In genomic region chr11:121706521-121707005, GRCm38 (mm10) we compare ENCODE assay signal across 8 mouse cellular contexts. TPM values are rescaled to one million over a fixed set of nuclear protein-coding genes. Genes with fewer than 3 reads are reported as not detected.
DNase-seq lines count a peak whose midpoint lies in the region; ATAC-seq and TF ChIP-seq lines count a peak whose summit lies in the region.

No protein-coding gene starts in this region.

- no peak for DNase-seq in frontal cortex, postnatal 14 days (ENCODE audit: low spot score in 2 of 2)
- no peak for DNase-seq in stomach, postnatal 0 days (ENCODE audit: low spot score)
- DNase-seq in lung, postnatal 4 days, result peak; percentile 22 to 28
- no peak for DNase-seq in liver, postnatal 0 days
- DNase-seq in heart, adult 9 months (ENCODE audit: low spot score in 2 of 2), result no peak

- no peak overlapping the region for H3K4me3 ChIP-seq in stomach, embryonic 14.5 days (ENCODE audit: low read depth, low read length)
- no peak overlapping the region for H3K4me3 ChIP-seq in stomach, postnatal 0 days (ENCODE audit: low read depth, low read length)
- no peak overlapping the region for H3K4me3 ChIP-seq in liver, postnatal 0 days (ENCODE audit: low read depth, low read length)

- no peaks in the 10 kb centered on the region for H3K27me3 ChIP-seq in stomach, embryonic 14.5 days (ENCODE audit: control insufficient read depth, insufficient read depth, low read length)
- H3K27me3 ChIP-seq in stomach, postnatal 0 days (ENCODE audit: control insufficient read depth, insufficient read depth, low read length), result no peaks in the 10 kb centered on the region
- H3K27me3 ChIP-seq in liver, postnatal 0 days (ENCODE audit: insufficient read depth, low read length), result peaks cover 16% of the 10 kb centered on the region; the same call in 1 of the 2 replicates

- peaks cover 18% of the 10 kb centered on the region; the same call in 1 of the 2 replicates for H3K4me1 ChIP-seq in stomach, embryonic 14.5 days (ENCODE audit: control insufficient read depth, insufficient read depth, low read length)
- H3K4me1 ChIP-seq in stomach, postnatal 0 days (replicated peaks; ENCODE audit: control insufficient read depth, insufficient read depth), result no peaks in the 10 kb centered on the region; the same call in 1 of the 2 replicates
- H3K4me1 ChIP-seq in liver, postnatal 0 days (ENCODE audit: insufficient read depth), result peaks cover 30% of the 10 kb centered on the region

- H3K9ac ChIP-seq in stomach, embryonic 14.5 days (replicated peaks; ENCODE audit: low read depth, low read length), result no peak overlapping the region
- H3K9ac ChIP-seq in stomach, postnatal 0 days (ENCODE audit: low read length), result no peak overlapping the region
- no peak overlapping the region for H3K9ac ChIP-seq in liver, postnatal 0 days (replicated peaks)

- WGBS in stomach, embryonic 14.5 days, result 20% methylated on average over 7 of the region's 7 CpGs
- 16% methylated on average over 7 of the region's 7 CpGs for WGBS in stomach, postnatal 0 days
- 20% methylated on average over 7 of the region's 7 CpGs for WGBS in liver, postnatal 0 days (ENCODE audit: insufficient replicate concordance)

- TF ChIP-seq CTCF in stomach, postnatal 0 days (IDR thresholded peaks at IDR 0.05; ENCODE audit: low read depth), result no peak
- no peak for TF ChIP-seq CTCF in liver, postnatal 0 days (IDR thresholded peaks at IDR 0.05; ENCODE audit: low read depth)

- TF ChIP-seq EP300 in stomach, postnatal 0 days (optimal IDR thresholded peaks at IDR 0.05), result no peak
- TF ChIP-seq EP300 in liver, postnatal 0 days (IDR thresholded peaks at IDR 0.05; ENCODE audit: low read depth), result no peak

- peak; percentile 64 for ATAC-seq in frontal cortex, adult (ENCODE audit: low TSS enrichment)
- no peak for ATAC-seq in stomach, embryonic 14.5 days (ENCODE audit: insufficient number of reproducible peaks, insufficient read depth, low FRiP score, low read depth)
- ATAC-seq in stomach, postnatal 0 days (ENCODE audit: low FRiP score, low TSS enrichment), result no peak
- ATAC-seq in cerebellum, adult (ENCODE audit: insufficient number of reproducible peaks, low FRiP score, low TSS enrichment), result no peak
- no peak for ATAC-seq in liver, postnatal 0 days

- H3K4me2 ChIP-seq in stomach, embryonic 14.5 days (replicated peaks; ENCODE audit: low read depth, low read length), result no peak overlapping the region
- no peak overlapping the region for H3K4me2 ChIP-seq in stomach, postnatal 0 days (replicated peaks; ENCODE audit: low read depth)
- H3K4me2 ChIP-seq in liver, postnatal 0 days (ENCODE audit: low read depth, low read length), result no peak overlapping the region

- H3K36me3 ChIP-seq in stomach, embryonic 14.5 days (ENCODE audit: control insufficient read depth, insufficient read depth, low read length), result no peaks in the 10 kb centered on the region
- H3K36me3 ChIP-seq in stomach, postnatal 0 days (ENCODE audit: control insufficient read depth, insufficient read depth, low read length), result peaks cover 2% of the 10 kb centered on the region; the same call in 1 of the 2 replicates
- no peaks in the 10 kb centered on the region for H3K36me3 ChIP-seq in liver, postnatal 0 days (replicated peaks; ENCODE audit: insufficient read depth, low read length)

- H3K27ac ChIP-seq in stomach, embryonic 14.5 days (ENCODE audit: low read length), result 0 out of 2 replicates have a peak overlapping the region, but pooled peaks have one; percentile 11
- H3K27ac ChIP-seq in stomach, postnatal 0 days (replicated peaks), result no peak overlapping the region
- no peak overlapping the region for H3K27ac ChIP-seq in liver, postnatal 0 days (ENCODE audit: low read depth)

- H3K9me3 ChIP-seq in stomach, embryonic 14.5 days (ENCODE audit: control insufficient read depth, low read depth, low read length), result no peaks in the 10 kb centered on the region
- H3K9me3 ChIP-seq in stomach, postnatal 0 days (ENCODE audit: control insufficient read depth, low read length), result no peaks in the 10 kb centered on the region
- no peaks in the 10 kb centered on the region for H3K9me3 ChIP-seq in liver, postnatal 0 days (ENCODE audit: low read length)

RNA-seq across cellular contexts. Expression of gene Metrnl, which starts 5.2 kb away (rescaled TPM):
- 24.2 and 27.7 TPM in 2 replicates for polyA plus RNA-seq in stomach, embryonic 14.5 days (2014; fragmentation: Nextera tagmentation; extraction: Ambion mirVana)
- 62.4 and 67.3 TPM in 2 replicates for polyA plus RNA-seq in stomach, postnatal 0 days (2015; fragmentation: Nextera tagmentation; extraction: Ambion mirVana)
- polyA plus RNA-seq in liver, postnatal 0 days (2015; fragmentation: Nextera tagmentation; extraction: Ambion mirVana), result 4.7 and 6.7 TPM in 2 replicates

RNA-seq across cellular contexts. Expression of gene B3gntl1, which starts 33.6 kb away (rescaled TPM):
- 9.0 and 9.2 TPM in 2 replicates for polyA plus RNA-seq in stomach, embryonic 14.5 days (2014; fragmentation: Nextera tagmentation; extraction: Ambion mirVana)
- polyA plus RNA-seq in stomach, postnatal 0 days (2015; fragmentation: Nextera tagmentation; extraction: Ambion mirVana), result 3.3 and 4.2 TPM in 2 replicates
- 1.1 and 1.5 TPM in 2 replicates for polyA plus RNA-seq in liver, postnatal 0 days (2015; fragmentation: Nextera tagmentation; extraction: Ambion mirVana)

Comparison
In these comparisons a context has a peak if more than half of its experiments do, and no peak if none do; other contexts are left out.
1. DNase-seq: peak in lung, postnatal 4 days (2 of 2); none in frontal cortex, postnatal 14 days (0 of 2), stomach, postnatal 0 days (single experiment), liver, postnatal 0 days (single experiment) and heart, adult 9 months (0 of 2).